Mouse (Mus musculus): ENCODE data around the gene Prr12. TPM values are rescaled to one million over a fixed set of nuclear protein-coding genes. Genes with fewer than 3 reads are reported as not detected.

Gene Prr12
- polyA plus RNA-seq, 1 experiment, result not detected

DNA sequence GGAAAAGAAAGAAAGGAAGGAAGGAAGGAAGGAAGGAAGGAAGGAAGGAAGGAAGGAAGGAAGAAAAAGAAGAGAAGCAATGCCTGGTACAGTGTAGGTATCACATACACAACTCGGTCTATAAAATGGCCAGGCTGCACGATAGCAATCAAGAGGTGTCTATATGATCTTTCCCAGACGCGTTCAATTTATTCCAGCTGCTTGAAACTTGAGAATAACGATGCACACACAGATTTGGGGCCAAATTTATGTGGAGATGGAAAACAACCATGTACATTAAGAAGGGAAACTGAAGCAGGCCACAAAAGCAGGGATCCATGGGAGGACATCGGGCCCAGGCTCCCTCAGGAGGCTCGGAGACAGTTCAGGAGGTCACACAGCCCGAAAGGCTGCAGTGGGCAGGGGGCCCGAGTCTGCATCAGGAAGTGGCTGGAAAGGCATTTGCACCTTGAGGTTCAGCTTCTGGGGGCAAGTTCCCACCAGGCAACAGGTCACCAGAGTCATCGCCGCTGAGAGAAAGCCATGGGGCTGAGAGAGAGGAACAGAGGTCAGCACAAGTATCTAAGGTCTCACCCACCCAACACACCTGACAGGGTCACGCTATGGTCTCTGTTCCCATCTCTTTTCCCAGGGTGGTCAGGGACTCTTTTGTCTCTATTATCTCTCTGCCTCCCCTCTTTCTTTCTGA is 40.3 kb upstream of the Prr12 start:
- TF ChIP-seq POLR2A (IDR thresholded peaks at IDR 0.05; ENCODE audit: insufficient read depth, low read depth, low read length), result no peak
- H3K4me1 ChIP-seq (ENCODE audit: control insufficient read depth, insufficient read depth, low read length), result peaks cover 14% of the 10 kb centered on the region
- WGBS, result 71% methylated on average over 12 of the region's 12 CpGs
- H3K27ac ChIP-seq (ENCODE audit: insufficient read depth, low read depth, low read length), result no peak overlapping the region
- no peak overlapping the region for H3K4me3 ChIP-seq (ENCODE audit: insufficient read depth, low read depth, low read length)

DNA sequence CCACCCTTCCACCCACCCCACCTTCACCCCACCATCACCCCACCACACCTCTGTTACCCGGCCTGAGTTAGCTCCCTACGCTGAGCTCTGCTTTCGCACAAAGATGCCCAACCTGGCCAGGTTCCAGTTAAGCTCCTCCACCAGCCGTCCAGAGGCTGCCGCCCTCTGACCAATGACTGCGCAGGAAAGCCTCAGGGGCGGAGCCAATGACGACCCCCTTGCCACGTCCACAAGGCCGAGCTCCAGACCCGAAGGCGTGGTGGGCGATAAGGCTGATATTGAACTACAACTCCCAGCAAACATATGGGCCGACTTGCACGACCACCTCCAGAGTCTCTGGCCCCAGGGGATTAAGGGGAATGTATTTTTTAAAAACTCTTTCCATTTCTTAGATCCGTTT is 39.4 kb upstream of the Prr12 start, which contains the start of gene Rcn3:
TSS of gene Rcn3 (minus strand) at position 174 of the 400 bp plus-strand sequence.
- Histone ChIP-seq H3K4me3 (ENCODE audit: insufficient read depth, low read depth, low read length) (peak within 1 kb of the TSS; percentile 37), H3K27ac (ENCODE audit: insufficient read depth, low read depth, low read length) (no peak within 1 kb of the TSS), H3K4me1 (ENCODE audit: control insufficient read depth, insufficient read depth, low read length) (peaks cover 14% of the 10 kb centered on the region)
- TF ChIP-seq POLR2A (IDR thresholded peaks at IDR 0.05; ENCODE audit: insufficient read depth, low read depth, low read length) (no peak), CTCF (IDR thresholded peaks at IDR 0.05; ENCODE audit: insufficient read depth, low read depth, low read length) (no peak)
- WGBS, result 3% methylated on average over 16 of the region's 16 CpGs

DNA sequence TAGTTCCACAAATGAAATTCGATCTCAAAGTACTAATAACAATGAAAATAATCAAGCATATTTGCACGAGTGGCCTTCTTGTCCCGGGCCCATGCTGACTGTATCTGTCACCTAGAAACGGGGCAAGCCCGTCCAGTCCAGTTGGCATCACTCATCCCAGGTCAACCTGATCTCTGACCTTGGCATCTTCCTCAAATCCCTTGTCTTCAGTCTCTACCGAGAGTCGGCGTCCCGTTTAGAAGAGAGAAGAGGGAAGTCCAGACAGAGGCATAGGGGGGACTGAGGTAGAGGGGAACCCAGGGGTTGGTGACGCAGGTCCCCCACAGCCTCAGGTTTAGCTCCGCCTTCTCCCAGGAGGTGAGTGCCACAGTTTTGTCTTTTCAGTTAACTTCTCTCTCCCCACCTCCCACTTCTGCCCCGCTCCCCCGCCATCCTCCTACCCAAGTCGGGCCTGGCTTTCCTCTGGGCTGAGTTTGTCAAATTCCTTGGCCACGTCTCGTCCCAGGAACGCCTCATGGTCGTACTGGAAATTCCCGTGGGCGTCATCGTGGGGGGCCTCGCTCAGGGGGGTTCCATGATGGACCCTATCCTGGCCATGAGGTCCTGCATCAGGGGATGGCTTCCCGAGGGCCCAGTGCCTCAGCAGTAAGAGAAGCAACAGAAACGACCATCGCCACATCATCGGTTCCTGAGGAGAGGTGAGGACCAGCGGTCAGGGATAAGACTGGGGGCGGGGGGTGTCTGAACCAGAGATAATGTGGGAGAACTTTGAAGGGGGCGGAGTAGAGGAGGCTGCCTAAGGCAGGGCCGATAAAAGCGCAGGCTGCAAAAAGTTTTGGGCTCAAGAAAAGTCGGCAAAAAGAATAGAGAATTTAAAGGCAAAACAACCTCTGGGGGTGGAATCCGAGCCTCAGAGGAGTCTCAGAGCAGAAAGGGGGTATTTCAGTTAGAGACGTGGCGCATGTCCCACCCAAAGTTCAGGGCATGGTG is 38.6 kb upstream of the Prr12 start:
- no peak for TF ChIP-seq CTCF (IDR thresholded peaks at IDR 0.05; ENCODE audit: insufficient read depth, low read depth, low read length)
- TF ChIP-seq POLR2A (IDR thresholded peaks at IDR 0.05; ENCODE audit: insufficient read depth, low read depth, low read length), result no peak
- 27% methylated on average over 35 of the region's 35 CpGs for WGBS
- no peak overlapping the region for H3K27ac ChIP-seq (ENCODE audit: insufficient read depth, low read depth, low read length)
- H3K4me3 ChIP-seq (ENCODE audit: insufficient read depth, low read depth, low read length), result peak overlapping the region; percentile 37; the same call in 1 of the 2 replicates
- H3K4me1 ChIP-seq (ENCODE audit: control insufficient read depth, insufficient read depth, low read length), result peaks cover 14% of the 10 kb centered on the region

DNA sequence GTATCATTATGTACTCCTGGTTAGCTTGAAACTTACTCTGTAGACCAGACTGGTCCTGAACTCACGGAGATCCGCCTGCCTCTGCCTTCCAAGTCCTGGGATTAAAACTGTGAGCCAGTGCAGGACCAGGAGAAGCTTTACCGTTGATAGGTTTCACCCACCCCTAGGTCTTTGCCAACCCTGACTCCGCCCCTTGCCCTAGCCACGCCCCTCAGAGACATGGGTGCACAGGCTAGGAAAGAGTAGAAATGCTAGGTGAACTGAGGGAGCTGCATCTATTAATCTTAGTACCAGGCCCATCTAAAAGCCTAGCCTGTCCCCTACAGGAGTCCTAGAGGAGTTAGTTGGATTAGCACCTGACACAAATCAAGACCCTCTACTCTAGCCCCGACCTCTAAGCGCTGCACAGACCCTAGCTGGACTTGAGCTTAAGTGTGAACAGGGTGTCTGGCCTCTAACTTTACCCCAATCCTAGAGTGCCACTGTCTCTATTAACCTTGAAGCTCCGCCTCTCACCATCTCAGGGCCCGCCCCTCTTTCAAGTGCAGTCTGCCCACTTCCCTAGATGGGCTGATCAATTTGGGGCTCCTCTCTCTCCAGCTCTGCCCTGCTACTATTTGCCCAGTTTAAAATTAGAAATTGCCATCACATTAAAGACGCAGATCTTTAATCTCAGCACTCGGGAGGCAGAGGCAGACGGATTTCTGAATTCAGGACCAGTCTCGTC is 37.7 kb upstream of the Prr12 start:
- Histone ChIP-seq H3K27ac (ENCODE audit: insufficient read depth, low read depth, low read length) (no peak overlapping the region), H3K4me3 (ENCODE audit: insufficient read depth, low read depth, low read length) (no peak overlapping the region), H3K4me1 (ENCODE audit: control insufficient read depth, insufficient read depth, low read length) (peaks cover 14% of the 10 kb centered on the region)
- 87% methylated on average over 13 of the region's 13 CpGs for WGBS
- TF ChIP-seq CTCF (IDR thresholded peaks at IDR 0.05; ENCODE audit: insufficient read depth, low read depth, low read length) (no peak), POLR2A (IDR thresholded peaks at IDR 0.05; ENCODE audit: insufficient read depth, low read depth, low read length) (no peak)

DNA sequence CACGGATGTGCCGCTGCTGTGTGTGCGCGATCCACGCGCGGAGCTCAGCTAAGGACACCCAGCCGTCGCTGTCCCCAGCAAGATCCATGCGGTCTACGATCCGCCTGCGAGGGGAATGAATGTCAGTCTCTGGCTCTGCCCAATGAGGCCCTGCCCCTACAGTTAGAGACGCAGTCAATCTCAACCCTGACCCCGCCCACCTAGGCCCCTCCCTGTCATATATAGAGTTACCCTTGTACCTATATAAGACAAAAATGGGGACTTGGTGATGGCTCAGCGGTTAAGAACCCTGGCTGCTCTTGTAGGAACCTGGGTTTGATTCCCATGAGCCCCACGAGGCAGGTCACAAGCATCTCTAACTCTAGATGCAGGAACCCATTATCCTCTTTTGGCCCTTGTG is 35.9 kb upstream of the Prr12 start:
- no peak overlapping the region for H3K4me3 ChIP-seq (ENCODE audit: insufficient read depth, low read depth, low read length)
- WGBS, result 96% methylated on average over 17 of the region's 17 CpGs
- peaks cover 14% of the 10 kb centered on the region for H3K4me1 ChIP-seq (ENCODE audit: control insufficient read depth, insufficient read depth, low read length)
- TF ChIP-seq CTCF (IDR thresholded peaks at IDR 0.05; ENCODE audit: insufficient read depth, low read depth, low read length), result no peak
- no peak for TF ChIP-seq POLR2A (IDR thresholded peaks at IDR 0.05; ENCODE audit: insufficient read depth, low read depth, low read length)
- no peak overlapping the region for H3K27ac ChIP-seq (ENCODE audit: insufficient read depth, low read depth, low read length)

DNA sequence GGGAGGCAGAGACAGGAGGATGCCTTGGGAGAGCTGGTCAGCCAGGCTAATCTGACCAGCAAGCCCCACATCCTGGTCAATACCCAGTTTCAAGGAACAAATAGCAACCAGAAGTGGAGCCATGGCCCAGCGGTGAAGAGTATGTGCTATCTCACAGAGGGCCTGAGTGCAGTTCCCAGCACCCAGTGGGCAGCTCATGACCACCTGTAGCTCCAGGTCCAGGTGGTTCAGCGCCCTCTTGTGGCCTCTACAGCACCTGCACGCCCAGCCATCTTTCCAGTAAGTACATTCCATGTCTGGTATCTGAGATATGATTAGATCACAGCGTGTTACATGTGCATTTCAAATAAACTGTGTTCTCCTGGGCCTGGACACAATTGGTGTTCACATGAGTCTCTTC is 33.4 kb upstream of the Prr12 start:
- WGBS, result 77% methylated on average over 4 of the region's 4 CpGs
- peaks cover 8% of the 10 kb centered on the region; the same call in 1 of the 2 replicates for H3K4me1 ChIP-seq (ENCODE audit: control insufficient read depth, insufficient read depth, low read length)
- no peak overlapping the region for H3K4me3 ChIP-seq (ENCODE audit: insufficient read depth, low read depth, low read length)

DNA sequence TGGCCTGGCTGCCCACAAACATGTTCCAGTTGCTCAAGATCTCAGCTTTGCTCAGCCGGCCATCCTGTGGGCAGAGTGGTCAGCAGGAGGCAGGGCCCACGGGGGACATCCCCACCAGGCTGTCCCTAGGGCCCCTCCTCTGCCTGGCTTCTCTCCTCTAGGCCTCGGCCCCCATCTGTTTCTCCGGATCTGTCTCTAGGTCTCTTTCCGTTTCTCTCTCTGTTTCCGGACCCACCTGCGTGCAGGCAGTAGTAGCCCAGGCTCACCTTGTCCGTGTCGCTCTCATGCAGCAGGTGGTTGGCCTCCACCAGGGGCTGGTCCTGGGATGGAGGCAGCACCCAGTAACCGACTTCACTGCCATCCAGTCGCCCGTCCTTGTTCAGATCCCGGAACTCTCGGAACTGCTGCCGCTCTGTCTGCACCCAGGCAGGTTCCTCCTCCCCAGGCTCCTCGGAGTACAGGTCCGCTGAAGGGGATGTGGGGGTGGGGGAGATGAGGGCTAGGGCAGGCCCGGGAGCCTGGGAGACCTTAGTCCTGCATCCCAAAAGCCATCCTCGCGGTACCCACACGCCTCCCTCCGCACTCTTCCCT is 30.7 kb upstream of the Prr12 start:
- TF ChIP-seq CTCF (IDR thresholded peaks at IDR 0.05; ENCODE audit: insufficient read depth, low read depth, low read length), result no peak
- no peak for TF ChIP-seq POLR2A (IDR thresholded peaks at IDR 0.05; ENCODE audit: insufficient read depth, low read depth, low read length)
- 88% methylated on average over 22 of the region's 22 CpGs for WGBS
- Histone ChIP-seq H3K4me1 (ENCODE audit: control insufficient read depth, insufficient read depth, low read length) (peaks cover 7% of the 10 kb centered on the region; the same call in 1 of the 2 replicates), H3K27ac (ENCODE audit: insufficient read depth, low read depth, low read length) (peak overlapping the region; percentile 13), H3K4me3 (ENCODE audit: insufficient read depth, low read depth, low read length) (no peak overlapping the region)

More for the DNA sequence above, 33.4 kb upstream of the Prr12 start:
- TF ChIP-seq CTCF (IDR thresholded peaks at IDR 0.05; ENCODE audit: insufficient read depth, low read depth, low read length) (no peak), POLR2A (IDR thresholded peaks at IDR 0.05; ENCODE audit: insufficient read depth, low read depth, low read length) (no peak)
- H3K27ac ChIP-seq (ENCODE audit: insufficient read depth, low read depth, low read length), result no peak overlapping the region
